Mouse (Mus musculus): ENCODE results near the gene Lrig1. TPM values are rescaled to one million over a fixed set of nuclear protein-coding genes. Genes with fewer than 3 reads are reported as not detected.

The Lrig1 gene
- polyA plus RNA-seq, 1 experiment from 2014 or later = 8.1 TPM

- ATAC-seq = no peak
- no peak overlapping the region for H3K27ac ChIP-seq (ENCODE audit: low read length)
These were observed 53.6 kb downstream of the Lrig1 start for GRCm38 (mm10) chr6:94646274-94646863.

GRCm38 (mm10) chr6:94645723-94646122 lies 54.2 kb downstream of the Lrig1 start:
- H3K4me1 ChIP-seq (ENCODE audit: insufficient read depth, low read depth, low read length) = peaks cover 29% of the 10 kb centered on the region; the same call in 1 of the 2 replicates
- H3K27ac ChIP-seq (ENCODE audit: low read length) = no peak overlapping the region
- no peak overlapping the region for H3K4me2 ChIP-seq (replicated peaks; ENCODE audit: low read depth, low read length)
- no peaks in the 10 kb centered on the region for H3K27me3 ChIP-seq (replicated peaks; ENCODE audit: insufficient read depth, low read length)
- H3K36me3 ChIP-seq (ENCODE audit: insufficient read depth, low read length) = no peaks in the 10 kb centered on the region
- DNase-seq (ENCODE audit: low spot score) (peak; percentile 44), ATAC-seq (0 out of 2 replicates have a peak, but pooled peaks have one; percentile 18)
- H3K9me3 ChIP-seq (ENCODE audit: low read length) = no peaks in the 10 kb centered on the region
- no peak overlapping the region for H3K4me3 ChIP-seq (ENCODE audit: low read depth, low read length)
- TF ChIP-seq EP300 (IDR thresholded peaks at IDR 0.05) = no peak
- TF ChIP-seq CTCF (IDR thresholded peaks at IDR 0.05) = no peak
- H3K9ac ChIP-seq (replicated peaks; ENCODE audit: low read depth) = no peak overlapping the region
- 15% methylated on average over 4 of the region's 4 CpGs for WGBS

More at GRCm38 (mm10) chr6:94646274-94646863, 53.6 kb downstream of the Lrig1 start:
- Histone ChIP-seq H3K4me3 (ENCODE audit: low read depth, low read length) (no peak overlapping the region), H3K9me3 (ENCODE audit: low read length) (no peaks in the 10 kb centered on the region), H3K9ac (replicated peaks; ENCODE audit: low read depth) (no peak overlapping the region), H3K36me3 (ENCODE audit: insufficient read depth, low read length) (no peaks in the 10 kb centered on the region), H3K4me1 (ENCODE audit: insufficient read depth, low read depth, low read length) (peaks cover 29% of the 10 kb centered on the region; the same call in 1 of the 2 replicates), H3K27me3 (replicated peaks; ENCODE audit: insufficient read depth, low read length) (no peaks in the 10 kb centered on the region), H3K4me2 (replicated peaks; ENCODE audit: low read depth, low read length) (no peak overlapping the region)
- TF ChIP-seq EP300 (IDR thresholded peaks at IDR 0.05) = no peak
- TF ChIP-seq CTCF (IDR thresholded peaks at IDR 0.05) = no peak
- WGBS = 58% methylated on average over 6 of the region's 6 CpGs
- no peak for DNase-seq (ENCODE audit: low spot score)

- Histone ChIP-seq H3K4me1 (ENCODE audit: insufficient read depth, low read depth, low read length) (peaks cover 29% of the 10 kb centered on the region; the same call in 1 of the 2 replicates), H3K36me3 (ENCODE audit: insufficient read depth, low read length) (no peaks in the 10 kb centered on the region)
- TF ChIP-seq EP300 (IDR thresholded peaks at IDR 0.05) (no peak), CTCF (IDR thresholded peaks at IDR 0.05) (no peak)
These were observed 55.3 kb downstream of the Lrig1 start for GRCm38 (mm10) chr6:94644641-94645040.

GRCm38 (mm10) chr6:94643989-94644388 lies 56.0 kb downstream of the Lrig1 start:
- TF ChIP-seq EP300 (IDR thresholded peaks at IDR 0.05) (no peak), CTCF (IDR thresholded peaks at IDR 0.05) (no peak)
- ATAC-seq = no peak
- WGBS = 73% methylated on average over 2 of the region's 2 CpGs
- Histone ChIP-seq H3K9ac (replicated peaks; ENCODE audit: low read depth) (no peak overlapping the region), H3K9me3 (ENCODE audit: low read length) (no peaks in the 10 kb centered on the region), H3K4me3 (ENCODE audit: low read depth, low read length) (no peak overlapping the region), H3K4me1 (ENCODE audit: insufficient read depth, low read depth, low read length) (peaks cover 26% of the 10 kb centered on the region; the same call in 1 of the 2 replicates), H3K36me3 (ENCODE audit: insufficient read depth, low read length) (no peaks in the 10 kb centered on the region), H3K27ac (ENCODE audit: low read length) (no peak overlapping the region), H3K4me2 (replicated peaks; ENCODE audit: low read depth, low read length) (no peak overlapping the region), H3K27me3 (replicated peaks; ENCODE audit: insufficient read depth, low read length) (no peaks in the 10 kb centered on the region)
- DNase-seq (ENCODE audit: low spot score) = no peak

More at GRCm38 (mm10) chr6:94644641-94645040, 55.3 kb downstream of the Lrig1 start:
- 64% methylated on average over 3 of the region's 3 CpGs for WGBS
- ATAC-seq (no peak), DNase-seq (ENCODE audit: low spot score) (no peak)
- H3K4me2 ChIP-seq (replicated peaks; ENCODE audit: low read depth, low read length) = no peak overlapping the region
- H3K4me3 ChIP-seq (ENCODE audit: low read depth, low read length) = no peak overlapping the region
- no peaks in the 10 kb centered on the region for H3K27me3 ChIP-seq (replicated peaks; ENCODE audit: insufficient read depth, low read length)
- H3K9ac ChIP-seq (replicated peaks; ENCODE audit: low read depth) = no peak overlapping the region
- H3K27ac ChIP-seq (ENCODE audit: low read length) = no peak overlapping the region
- H3K9me3 ChIP-seq (ENCODE audit: low read length) = no peaks in the 10 kb centered on the region

GRCm38 (mm10) chr6:94642048-94642447 lies 57.9 kb downstream of the Lrig1 start:
- ATAC-seq (no peak), DNase-seq (ENCODE audit: low spot score) (no peak)
- Histone ChIP-seq H3K27me3 (replicated peaks; ENCODE audit: insufficient read depth, low read length) (no peaks in the 10 kb centered on the region), H3K4me2 (replicated peaks; ENCODE audit: low read depth, low read length) (no peak overlapping the region), H3K27ac (ENCODE audit: low read length) (no peak overlapping the region), H3K36me3 (ENCODE audit: insufficient read depth, low read length) (no peaks in the 10 kb centered on the region), H3K4me3 (ENCODE audit: low read depth, low read length) (no peak overlapping the region), H3K9me3 (ENCODE audit: low read length) (no peaks in the 10 kb centered on the region), H3K9ac (replicated peaks; ENCODE audit: low read depth) (no peak overlapping the region), H3K4me1 (ENCODE audit: insufficient read depth, low read depth, low read length) (peaks cover 10% of the 10 kb centered on the region; the same call in 1 of the 2 replicates)
- TF ChIP-seq CTCF (IDR thresholded peaks at IDR 0.05) = no peak
- no peak for TF ChIP-seq EP300 (IDR thresholded peaks at IDR 0.05)
- WGBS = 91% methylated on average over 1 of the region's 1 CpGs

- Histone ChIP-seq H3K4me1 (ENCODE audit: insufficient read depth, low read depth, low read length) (peaks cover 4% of the 10 kb centered on the region; the same call in 1 of the 2 replicates), H3K9me3 (ENCODE audit: low read length) (no peaks in the 10 kb centered on the region), H3K27me3 (replicated peaks; ENCODE audit: insufficient read depth, low read length) (no peaks in the 10 kb centered on the region), H3K27ac (ENCODE audit: low read length) (no peak overlapping the region), H3K4me3 (ENCODE audit: low read depth, low read length) (no peak overlapping the region), H3K4me2 (replicated peaks; ENCODE audit: low read depth, low read length) (no peak overlapping the region), H3K9ac (replicated peaks; ENCODE audit: low read depth) (no peak overlapping the region), H3K36me3 (ENCODE audit: insufficient read depth, low read length) (no peaks in the 10 kb centered on the region)
- TF ChIP-seq EP300 (IDR thresholded peaks at IDR 0.05) = no peak
- TF ChIP-seq CTCF (IDR thresholded peaks at IDR 0.05) = no peak
- DNase-seq (ENCODE audit: low spot score) (no peak), ATAC-seq (no peak)
- 47% methylated on average over 7 of the region's 7 CpGs for WGBS
These were observed 59.7 kb downstream of the Lrig1 start for GRCm38 (mm10) chr6:94640297-94640696.

All from lung, postnatal 0 days (tissue).